Mouse (Mus musculus) gastrocnemius, postnatal 36 days (tissue): ENCODE results near the gene Nudt8. TPM values are rescaled to one million over a fixed set of nuclear protein-coding genes. Genes with fewer than 3 reads are reported as not detected.
A peak's percentile ranks its signal among the peaks of the same experiment; 100 is the strongest.
"Not testable (repeated sequence)": the region's sequence is repeated elsewhere in the genome, so short reads cannot be mapped to it uniquely, and the experiment has no call there.

ENCODE experiments used
- DNase-seq, 2 experiments: peaks; one replicate each; pipeline ENCODE4 v3.0.0; 2022
- intact Hi-C: fragments of 180-260 bp; cut with DNase I; formaldehyde crosslinking; loops from one replicate; pipeline ENCODE4 v1.15.1; 2025
- total RNA-seq, 2 experiments: library from RNA; stranded (reverse); gene quantifications; 2 replicates each; pipeline ENCODE4 v1.2.3; 2021

Nudt8 gene
- total RNA-seq, 2 experiments from 2014 or later = 22.5 to 23.0 TPM

DNA sequence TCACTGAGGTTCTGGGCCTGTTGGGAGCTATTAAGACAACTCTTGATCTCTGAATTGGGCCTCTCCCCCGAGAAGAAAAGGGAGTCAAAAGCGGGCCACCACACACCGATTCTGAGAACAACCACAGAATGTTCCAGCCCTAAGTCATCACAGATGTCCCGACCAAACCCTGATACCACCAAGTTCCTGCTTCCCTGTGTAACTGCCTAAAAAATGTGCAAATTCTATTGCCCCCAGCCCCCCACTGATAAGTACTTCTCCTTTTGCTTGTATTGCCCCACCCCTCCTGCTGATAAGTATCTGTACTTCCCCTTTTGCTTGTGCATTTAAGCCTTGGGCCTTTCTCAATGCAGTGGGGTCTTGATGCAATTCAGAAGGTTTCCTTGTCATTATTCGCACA is 43.7 kb downstream of the Nudt8 start:
- DNase-seq, intact Hi-C loops: not testable (repeated sequence)

DNA sequence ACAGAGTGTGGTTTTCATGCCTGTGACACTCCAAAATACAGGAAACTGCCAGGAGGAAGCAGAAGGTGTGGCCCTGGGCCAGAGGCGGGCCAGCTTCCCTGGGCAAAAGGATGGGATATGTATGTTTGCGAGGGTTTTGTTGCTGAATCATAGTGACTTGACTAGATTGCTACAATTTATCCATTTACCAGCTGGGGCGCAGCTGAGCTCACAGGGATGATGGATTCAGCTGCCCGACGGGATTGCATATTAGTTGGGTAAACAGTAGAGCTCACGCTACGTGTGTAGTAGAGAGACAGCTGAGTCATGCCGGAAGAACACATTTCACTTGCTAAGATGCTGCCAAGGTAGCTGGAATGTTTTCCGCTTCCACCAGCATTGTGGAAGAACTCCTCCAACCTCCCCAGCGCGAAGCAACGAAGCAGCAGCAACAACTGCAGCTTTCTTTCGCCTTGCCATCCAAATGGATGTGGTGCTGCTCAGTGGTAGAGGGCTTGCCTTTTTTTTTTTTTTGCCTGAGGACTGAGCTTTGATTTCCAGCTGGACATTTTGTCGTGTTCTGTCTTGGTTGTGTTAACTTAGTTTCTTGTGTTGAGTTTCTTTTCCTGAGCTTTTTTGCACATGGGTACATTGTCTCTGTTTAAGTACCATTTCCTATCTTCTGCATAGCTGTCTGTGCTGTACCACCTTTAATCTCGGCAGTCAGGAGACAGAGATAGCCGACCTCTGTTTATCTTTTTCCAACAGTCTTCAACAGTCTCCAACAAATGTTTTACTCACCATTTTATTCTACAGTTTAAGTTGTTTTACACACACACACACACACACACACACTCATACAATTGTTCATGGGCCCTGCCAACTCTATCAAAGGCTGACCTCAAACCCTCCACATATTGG is 45.8 kb downstream of the Nudt8 start, which contains the start of gene Gstp2:
Gstp2 (minus strand) TSS at position 58 of the 900 bp plus-strand sequence.
- peak; percentile 73 to 75 for DNase-seq
- intact Hi-C loops = no loop called here

DNA sequence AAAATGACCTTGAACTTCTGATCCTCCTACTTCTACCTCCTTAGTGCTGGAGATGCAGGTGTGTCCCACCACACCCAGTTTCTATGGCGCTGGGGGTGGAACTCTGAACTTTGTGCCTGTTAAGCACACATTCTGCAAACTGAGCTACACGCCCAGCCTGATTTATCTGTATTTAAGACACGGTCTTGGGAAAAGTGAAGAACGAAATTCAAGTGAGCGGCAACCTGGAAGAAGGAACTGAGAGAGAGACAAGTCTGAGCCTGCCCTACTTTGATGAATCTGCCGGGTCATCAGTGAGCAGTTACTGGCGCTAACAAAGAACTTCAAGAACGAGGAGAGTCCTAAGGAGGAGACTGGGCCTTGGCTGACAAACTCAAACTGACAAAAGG is 46.5 kb downstream of the Nudt8 start:
- DNase-seq = no peak
- intact Hi-C loops = loop anchor here (1.0 kb wide), 1 partner anchor 27 kb away; no protein-coding TSS in a partner anchor

DNA sequence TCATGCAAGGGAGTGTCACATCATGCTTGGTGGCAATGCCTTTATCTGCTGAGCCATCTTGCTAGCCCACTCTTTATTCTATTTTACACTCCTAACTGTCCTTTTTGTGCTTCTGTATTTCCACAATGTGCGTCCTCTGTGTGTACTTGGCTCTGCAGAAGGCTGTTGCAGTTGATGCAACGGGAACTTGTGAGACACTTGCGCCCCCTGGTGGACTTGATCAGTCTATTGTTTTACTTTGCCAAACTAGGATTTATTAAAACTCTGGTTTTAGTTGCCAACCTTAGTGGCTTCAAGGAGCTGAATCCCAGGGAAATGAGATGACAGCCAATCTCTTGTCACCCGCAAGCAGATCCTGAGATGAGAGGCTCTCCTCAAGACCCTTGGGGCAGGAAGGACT is 47.5 kb downstream of the Nudt8 start:
- intact Hi-C loops = loop anchor here (1.0 kb wide), 1 partner anchor 28 kb away; no protein-coding TSS in a partner anchor
- DNase-seq = peak; percentile 66 to 73

DNA sequence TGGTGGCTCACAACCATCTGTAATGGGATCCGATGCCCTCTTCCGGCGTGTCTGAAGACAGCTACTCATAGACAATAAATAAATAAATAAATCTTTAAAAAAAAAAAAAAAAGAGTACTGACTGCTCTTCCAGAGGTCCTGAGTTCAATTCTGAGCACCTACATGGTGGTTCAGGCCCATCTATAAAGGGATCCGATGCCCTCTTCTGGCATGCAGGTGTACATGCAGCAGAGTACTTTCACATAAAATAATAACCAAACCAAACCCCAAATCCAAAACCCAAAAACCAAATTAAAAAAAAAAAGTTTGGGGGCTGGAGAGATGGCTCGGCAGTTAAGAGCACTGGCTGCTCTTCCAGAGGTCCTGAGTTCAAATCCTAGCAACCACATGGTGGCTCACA is 48.7 kb downstream of the Nudt8 start:
- intact Hi-C loops, DNase-seq: not testable (repeated sequence)

DNA sequence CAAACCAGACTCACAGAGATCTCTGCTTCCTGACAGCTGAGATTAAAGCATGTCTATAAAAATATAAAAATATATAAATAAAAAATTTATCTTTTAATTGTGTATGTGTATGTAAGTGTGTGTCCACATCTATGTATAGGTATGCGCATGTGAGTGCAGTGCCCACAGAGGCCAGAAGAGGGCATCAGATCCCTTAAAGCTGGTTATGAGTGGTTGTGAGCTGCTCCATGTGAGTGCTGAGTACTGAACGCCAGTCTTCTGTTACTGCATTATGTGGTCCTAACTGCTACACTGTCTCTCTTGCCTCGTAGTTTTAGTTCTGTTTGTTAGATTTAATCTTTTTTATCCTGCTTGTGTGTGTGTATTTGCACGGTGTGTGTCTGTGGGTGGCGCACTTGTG is 50.6 kb downstream of the Nudt8 start:
- intact Hi-C loops = no loop called here

More for the DNA sequence above, 50.6 kb downstream of the Nudt8 start:
- DNase-seq = no peak

Other genes starting within 250 kb of the Nudt8 start
- 10 to 100 TPM; 20.8 to 22.5 TPM for gene Kmt5b, start 233.2 kb upstream of the Nudt8 start, total RNA-seq
- gene Chka, start 148.8 kb upstream of the Nudt8 start, total RNA-seq = 1 to 10 TPM; 1.4 to 2.4 TPM
- 1 to 10 TPM; 4.8 to 5.9 TPM for gene Tcirg1, start 93.4 kb upstream of the Nudt8 start, total RNA-seq
- 100 to 1,000 TPM; 242 to 273 TPM for gene Ndufs8, start 87.8 kb upstream of the Nudt8 start, total RNA-seq
- 1 to 10 TPM in 1 of 2 experiments, under 1 TPM in 1; 0.92 to 1.6 TPM for gene Aldh3b1, start 70.8 kb upstream of the Nudt8 start, total RNA-seq
- 1 to 10 TPM; 5.1 to 7.7 TPM for gene Unc93b1, start 65.4 kb upstream of the Nudt8 start, total RNA-seq
- gene Aldh3b3, start 41.9 kb upstream of the Nudt8 start, total RNA-seq = not detected
- under 1 TPM; 0.20 to 0.23 TPM for gene Aldh3b2, start 28.3 kb upstream of the Nudt8 start, total RNA-seq
- gene Acy3, start 14.0 kb upstream of the Nudt8 start, total RNA-seq = 1 to 10 TPM; 2.0 to 3.2 TPM
- not detected for gene Tbx10, start 7.8 kb upstream of the Nudt8 start, total RNA-seq
- under 1 TPM; 0.13 to 0.20 TPM for gene Gm49405, start within 50 bp of the Nudt8 start, total RNA-seq
- under 1 TPM; 0.79 to 0.82 TPM for gene Doc2g, start 2.7 kb downstream of the Nudt8 start, total RNA-seq
- gene Ndufv1, start 12.2 kb downstream of the Nudt8 start, total RNA-seq = 100 to 1,000 TPM; 417 to 445 TPM
- gene Gstp1, start 37.4 kb downstream of the Nudt8 start, total RNA-seq = 100 to 1,000 TPM; 344 to 368 TPM
- gene Gstp2, start 45.4 kb downstream of the Nudt8 start, total RNA-seq = 100 to 1,000 TPM; 148 to 162 TPM
- gene Gstp3, start 59.0 kb downstream of the Nudt8 start, total RNA-seq = not detected
- gene Cabp2, start 81.0 kb downstream of the Nudt8 start, total RNA-seq = not detected
- gene Cdk2ap2, start 96.6 kb downstream of the Nudt8 start, total RNA-seq = 10 to 100 TPM; 20.0 to 22.3 TPM
- 1 to 10 TPM; 3.8 to 4.0 TPM for gene Pitpnm1, start 99.4 kb downstream of the Nudt8 start, total RNA-seq
- gene Aip, start 125.3 kb downstream of the Nudt8 start, total RNA-seq = 10 to 100 TPM; 58.2 to 68.0 TPM
- not detected for gene Gpr152, start 139.2 kb downstream of the Nudt8 start, total RNA-seq
- gene Cabp4, start 143.5 kb downstream of the Nudt8 start, total RNA-seq = not detected
- gene Coro1b, start 148.0 kb downstream of the Nudt8 start, total RNA-seq = 10 to 100 TPM; 13.9 to 15.3 TPM
- gene Ptprcap, start 153.0 kb downstream of the Nudt8 start, total RNA-seq = 1 to 10 TPM in 1 of 2 experiments, under 1 TPM in 1; 0.86 to 1.8 TPM
- 10 to 100 TPM; 25.2 to 26.8 TPM for gene Rps6kb2, start 162.8 kb downstream of the Nudt8 start, total RNA-seq
- 10 to 100 TPM; 26.0 to 26.2 TPM for gene Carns1, start 174.9 kb downstream of the Nudt8 start, total RNA-seq
- 1 to 10 TPM; 4.7 to 5.6 TPM for gene Tbc1d10c, start 190.7 kb downstream of the Nudt8 start, total RNA-seq
- 100 to 1,000 TPM; 196 to 211 TPM for gene Ppp1ca, start 191.5 kb downstream of the Nudt8 start, total RNA-seq
- 1 to 10 TPM; 2.3 to 2.9 TPM for gene Rad9a, start 201.1 kb downstream of the Nudt8 start, total RNA-seq
- under 1 TPM; 0.52 to 0.61 TPM for gene Clcf1, start 213.7 kb downstream of the Nudt8 start, total RNA-seq
- not detected for gene AC109138.7, start 213.8 kb downstream of the Nudt8 start, total RNA-seq
- gene Pold4, start 231.3 kb downstream of the Nudt8 start, total RNA-seq = 10 to 100 TPM; 16.0 to 21.1 TPM